Comparison of ENCODE assay signal across 26 mouse cellular contexts in the genomic region with DNA sequence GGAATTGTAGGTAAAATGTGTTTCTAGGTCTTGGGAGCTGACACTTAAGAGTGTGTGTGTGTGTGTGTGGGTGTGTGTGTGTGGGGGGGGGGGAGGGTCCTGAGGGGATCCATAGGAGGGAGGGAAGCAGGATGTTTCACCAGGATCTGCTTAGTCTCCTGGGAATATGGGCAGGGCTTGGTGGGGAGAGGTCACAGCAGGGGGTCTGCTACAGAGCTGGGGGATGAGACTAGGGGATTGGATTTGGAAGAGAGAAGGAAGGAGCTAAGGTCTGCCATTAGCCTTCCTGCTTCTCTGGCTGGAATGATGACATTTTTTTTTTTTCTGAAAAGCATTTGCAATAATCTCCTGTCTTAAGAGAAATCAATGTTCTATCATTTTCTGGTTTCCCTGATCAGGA. TPM values are rescaled to one million over a fixed set of nuclear protein-coding genes. Genes with fewer than 3 reads are reported as not detected.
DNase-seq lines count a peak whose midpoint lies in the region; ATAC-seq lines count a peak whose summit lies in the region.
"Had no signal": no experiment of that assay in that cellular context is flagged by ENCODE, and none has a peak within 500 bp of the region (broad histone marks: within the 10 kb centered on the region; RNA-seq: fewer than 3 reads in every experiment).

No protein-coding gene starts in this region.

- no peaks in the 10 kb centered on the region for H3K27me3 ChIP-seq in heart, embryonic 10.5 days (ENCODE audit: insufficient read depth, poor library complexity, severe bottlenecking)
- peaks cover 2% of the 10 kb centered on the region; the same call in 1 of the 2 replicates for H3K27me3 ChIP-seq in heart, embryonic 11.5 days (ENCODE audit: control insufficient read depth, insufficient read depth, low read length)
- H3K27me3 ChIP-seq in neural tube, embryonic 15.5 days (replicated peaks) = no peaks in the 10 kb centered on the region

- no peak overlapping the region for H3K4me3 ChIP-seq in heart, embryonic 10.5 days
- no peak overlapping the region for H3K4me3 ChIP-seq in heart, embryonic 11.5 days (ENCODE audit: low read depth, low read length)
- no peak overlapping the region for H3K4me3 ChIP-seq in neural tube, embryonic 15.5 days (replicated peaks)
- H3K4me3 ChIP-seq: embryonic facial prominence, embryonic 13.5 days; embryonic facial prominence, embryonic 15.5 days; erythroblast, embryonic 14.5 days; forebrain, embryonic 10.5 days; forebrain, embryonic 12.5 days had no signal

- no peak overlapping the region for H3K4me2 ChIP-seq in heart, embryonic 11.5 days
- no peak overlapping the region for H3K4me2 ChIP-seq in neural tube, embryonic 15.5 days
- H3K4me2 ChIP-seq: embryonic facial prominence, embryonic 13.5 days; embryonic facial prominence, embryonic 15.5 days; forebrain, embryonic 12.5 days had no signal

- H3K9ac ChIP-seq in heart, embryonic 11.5 days (ENCODE audit: low read depth, low read length) = no peak overlapping the region
- no peak overlapping the region for H3K9ac ChIP-seq in neural tube, embryonic 15.5 days (replicated peaks)
- H3K9ac ChIP-seq: embryonic facial prominence, embryonic 13.5 days; embryonic facial prominence, embryonic 15.5 days; forebrain, embryonic 12.5 days had no signal

- peak; percentile 38 for DNase-seq in heart, embryonic 10.5 days (ENCODE audit: low spot score)
- DNase-seq in ES-CJ7 (ENCODE audit: low read depth, low spot score) (peak; percentile 61), ZHBTc4 (ENCODE audit: low read depth, low spot score) (peak; percentile 62)
- DNase-seq: adrenal gland, adult 2 months; adrenal gland, postnatal 10 days; adrenal gland, postnatal 25 days; B cell, adult 2 months; cerebellum, adult 11 months; cerebellum, adult 18-20 months; cerebellum, adult 8-10 months; cerebellum, adult 9-11 months; cerebellum, postnatal 14 days; cerebellum, postnatal 36 days; embryo, embryonic 11 days had no signal

- H3K36me3 ChIP-seq in heart, embryonic 10.5 days = no peaks in the 10 kb centered on the region
- no peaks in the 10 kb centered on the region for H3K36me3 ChIP-seq in heart, embryonic 11.5 days (ENCODE audit: control insufficient read depth, insufficient read depth, low read length)
- H3K36me3 ChIP-seq in neural tube, embryonic 15.5 days = no peaks in the 10 kb centered on the region
- H3K36me3 ChIP-seq: embryonic facial prominence, embryonic 13.5 days; embryonic facial prominence, embryonic 15.5 days; forebrain, embryonic 10.5 days; forebrain, embryonic 12.5 days had no signal

- H3K27ac ChIP-seq in heart, embryonic 10.5 days = no peak overlapping the region
- H3K27ac ChIP-seq in heart, embryonic 11.5 days (ENCODE audit: low read depth, low read length) = no peak overlapping the region
- H3K27ac ChIP-seq in neural tube, embryonic 15.5 days (replicated peaks) = no peak overlapping the region
- H3K27ac ChIP-seq: embryonic facial prominence, embryonic 13.5 days; embryonic facial prominence, embryonic 15.5 days; forebrain, embryonic 10.5 days; forebrain, embryonic 12.5 days had no signal

- ATAC-seq in heart, embryonic 11.5 days (replicated peaks; ENCODE audit: insufficient number of reproducible peaks, low FRiP score, low TSS enrichment) = no peak
- ATAC-seq in neural tube, embryonic 15.5 days (ENCODE audit: low FRiP score) = no peak
- ATAC-seq: CD4-positive, CD25-positive, alpha-beta regulatory T cell, adult 4 months; forebrain, embryonic 14.5 days; forebrain, embryonic 16.5 days had no signal

- no peaks in the 10 kb centered on the region for H3K9me3 ChIP-seq in heart, embryonic 10.5 days
- no peaks in the 10 kb centered on the region for H3K9me3 ChIP-seq in heart, embryonic 11.5 days (replicated peaks; ENCODE audit: control insufficient read depth, low read length)
- no peaks in the 10 kb centered on the region for H3K9me3 ChIP-seq in neural tube, embryonic 15.5 days (replicated peaks)
- H3K9me3 ChIP-seq: embryonic facial prominence, embryonic 13.5 days; embryonic facial prominence, embryonic 15.5 days; forebrain, embryonic 10.5 days; forebrain, embryonic 12.5 days had no signal

- peaks cover 5% of the 10 kb centered on the region; the same call in 1 of the 2 replicates for H3K4me1 ChIP-seq in heart, embryonic 10.5 days
- no peaks in the 10 kb centered on the region for H3K4me1 ChIP-seq in heart, embryonic 11.5 days (ENCODE audit: control insufficient read depth, insufficient read depth, low read length)
- no peaks in the 10 kb centered on the region for H3K4me1 ChIP-seq in neural tube, embryonic 15.5 days
- H3K4me1 ChIP-seq: embryonic facial prominence, embryonic 13.5 days; embryonic facial prominence, embryonic 15.5 days; forebrain, embryonic 12.5 days had no signal

RNA-seq across cellular contexts. Expression of a gene that starts 9.2 kb away (rescaled TPM):
- 0.43 and 0.53 TPM in 2 replicates for polyA plus RNA-seq in heart, embryonic 10.5 days (2016; fragmentation: Nextera tagmentation; extraction: Ambion mirVana)
- polyA plus RNA-seq in heart, embryonic 11.5 days (2014; fragmentation: Nextera tagmentation; extraction: Ambion mirVana) = 0.17 and 0.30 TPM in 2 replicates
- polyA plus RNA-seq in neural tube, embryonic 15.5 days (2015; fragmentation: Nextera tagmentation; extraction: Ambion mirVana) = 0.70 and 1.4 TPM in 2 replicates
- polyA plus RNA-seq: erythroblast, embryonic 14.5 days had no signal

RNA-seq across cellular contexts. Expression of a gene that starts 22.1 kb away (rescaled TPM):
- polyA plus RNA-seq in heart, embryonic 10.5 days (2016; fragmentation: Nextera tagmentation; extraction: Ambion mirVana) = 0.06 and 0.09 TPM in 2 replicates
- not detected in 2 replicates for polyA plus RNA-seq in heart, embryonic 11.5 days (2014; fragmentation: Nextera tagmentation; extraction: Ambion mirVana)
- not detected in 2 replicates for polyA plus RNA-seq in neural tube, embryonic 15.5 days (2015; fragmentation: Nextera tagmentation; extraction: Ambion mirVana)
- polyA plus RNA-seq: adrenal gland, adult 2 months; brain, embryonic 14.5 days; embryonic facial prominence, embryonic 11.5 days; embryonic facial prominence, embryonic 13.5 days; embryonic facial prominence, embryonic 15.5 days; erythroblast, embryonic 14.5 days; forebrain, embryonic 10.5 days; forebrain, embryonic 12.5 days; forebrain, embryonic 14.5 days; forebrain, embryonic 16.5 days had no signal

RNA-seq across cellular contexts. Expression of a gene that starts 25.4 kb away (rescaled TPM):
- polyA plus RNA-seq in heart, embryonic 10.5 days (2016; fragmentation: Nextera tagmentation; extraction: Ambion mirVana) = not detected in 2 replicates
- not detected in 2 replicates for polyA plus RNA-seq in heart, embryonic 11.5 days (2014; fragmentation: Nextera tagmentation; extraction: Ambion mirVana)
- polyA plus RNA-seq in neural tube, embryonic 15.5 days (2015; fragmentation: Nextera tagmentation; extraction: Ambion mirVana) = not detected in 2 replicates
- polyA plus RNA-seq: adrenal gland, adult 2 months; brain, embryonic 14.5 days; CD4-positive, CD25-positive, alpha-beta regulatory T cell, adult 4 months; embryonic facial prominence, embryonic 11.5 days; embryonic facial prominence, embryonic 15.5 days; erythroblast, embryonic 14.5 days; forebrain, embryonic 10.5 days; forebrain, embryonic 12.5 days; forebrain, embryonic 16.5 days had no signal
